Mouse (Mus musculus) splenic B cell, adult 2 months (primary cell): Measurements from ENCODE around the gene Medag.

Experiments
- DNase-seq: peaks from one replicate; pipeline ENCODE4 v3.0.0-alpha.2; 2011; ENCODE audit warnings: low read depth, low spot score
- H3K27me3 ChIP-seq: 2 replicates; pipeline ENCODE4 v1.6.1; 2012; ENCODE audit warnings: mild to moderate bottlenecking, low read length, moderate library complexity, mixed read lengths; ENCODE audit not compliant: control insufficient read depth, poor library complexity, insufficient read depth, severe bottlenecking
- H3K36me3 ChIP-seq: 2 replicates; pipeline ENCODE4 v1.6.1; 2012; ENCODE audit warnings: mild to moderate bottlenecking, low read length, moderate library complexity, mixed read lengths; ENCODE audit not compliant: control insufficient read depth, poor library complexity, insufficient read depth, severe bottlenecking

The Medag gene

DNA sequence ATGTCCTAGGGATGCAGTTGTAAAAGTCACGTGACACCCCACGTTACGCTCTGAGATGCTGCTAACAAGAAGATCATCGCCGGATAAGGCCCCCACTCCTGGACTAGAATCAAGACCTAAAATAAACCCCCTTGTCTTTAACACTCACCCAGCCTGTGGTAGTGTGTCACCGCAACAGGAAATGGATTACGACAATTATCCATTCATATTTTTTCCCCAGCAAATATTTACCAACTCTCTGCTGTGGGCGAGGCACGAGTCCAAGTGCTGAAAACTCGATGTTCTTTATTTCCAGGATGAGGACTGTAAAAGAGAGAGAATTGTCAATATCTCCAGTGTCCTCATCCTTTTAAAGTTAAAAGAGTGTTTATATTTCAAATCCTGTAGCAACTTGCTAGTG lies 9.5 kb upstream of the Medag start:
- DNase-seq: no peak
- Histone ChIP-seq H3K27me3 (no peaks in the 10 kb centered on the region), H3K36me3 (no peaks in the 10 kb centered on the region)

DNA sequence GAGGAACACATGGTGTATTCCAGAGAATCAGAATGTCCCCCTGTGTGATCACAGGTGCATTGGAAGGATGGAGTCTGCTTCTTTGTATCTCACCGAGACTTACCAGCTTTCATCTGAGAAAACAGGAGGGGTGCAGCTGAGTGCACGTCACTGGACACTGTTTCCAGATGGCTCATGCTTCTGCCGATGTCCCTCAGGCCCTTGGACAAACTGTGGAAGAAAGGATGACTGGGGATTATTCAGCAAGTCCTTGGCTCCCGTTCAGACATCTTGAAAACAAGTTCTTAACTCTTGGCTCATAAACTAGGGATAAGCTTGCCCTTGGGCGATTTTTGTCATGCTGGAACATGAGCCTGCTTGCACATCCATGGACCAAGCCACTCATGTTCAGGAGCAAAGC lies 8.2 kb upstream of the Medag start:
- H3K27me3 ChIP-seq: no peaks in the 10 kb centered on the region
- DNase-seq: no peak
- no peaks in the 10 kb centered on the region for H3K36me3 ChIP-seq

DNA sequence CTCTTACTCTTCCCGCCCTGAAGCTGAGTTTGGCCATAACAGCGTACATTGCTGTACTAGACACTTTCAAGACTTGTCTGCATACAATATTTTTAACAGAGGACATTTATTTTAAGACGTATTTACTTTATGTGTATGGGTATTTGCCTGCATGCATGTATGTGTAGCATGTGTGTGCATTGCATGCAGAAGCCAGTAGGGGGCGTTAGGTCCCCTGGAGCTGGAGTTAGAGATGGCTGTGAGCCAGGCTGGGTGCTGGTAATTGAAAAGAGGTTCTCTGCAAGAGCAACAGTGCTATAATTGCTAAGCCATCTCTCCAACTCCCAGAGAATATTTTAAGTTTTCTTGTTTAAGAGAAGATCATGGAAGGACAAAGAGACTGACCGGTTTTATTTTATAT lies 6.8 kb upstream of the Medag start:
- Histone ChIP-seq H3K27me3 (no peaks in the 10 kb centered on the region), H3K36me3 (no peaks in the 10 kb centered on the region)
- DNase-seq: no peak

DNA sequence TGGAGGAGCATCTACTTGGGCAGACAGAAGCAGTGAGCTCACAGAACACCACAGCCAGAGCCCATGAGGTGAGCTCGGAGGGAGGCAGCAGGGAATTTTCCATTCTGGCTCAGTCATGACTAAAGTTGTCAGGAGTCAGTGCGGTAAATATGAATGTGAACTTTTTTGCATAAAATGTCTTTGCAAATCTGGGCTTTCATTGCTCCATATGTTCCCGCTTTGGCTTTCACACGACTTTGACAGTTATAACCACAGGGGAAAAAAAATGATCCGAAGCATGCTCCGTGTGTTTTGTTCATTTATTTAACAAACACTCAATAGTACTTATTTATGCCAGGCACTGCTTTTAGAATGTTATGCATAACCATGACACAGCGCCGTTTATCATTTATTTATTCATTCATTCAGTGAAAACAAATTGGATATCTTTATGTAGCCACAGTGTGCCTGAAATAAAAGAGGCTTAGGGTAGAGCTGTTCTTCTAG lies 4.7 kb upstream of the Medag start:
- no peaks in the 10 kb centered on the region for H3K36me3 ChIP-seq
- no peak for DNase-seq
- no peaks in the 10 kb centered on the region for H3K27me3 ChIP-seq

DNA sequence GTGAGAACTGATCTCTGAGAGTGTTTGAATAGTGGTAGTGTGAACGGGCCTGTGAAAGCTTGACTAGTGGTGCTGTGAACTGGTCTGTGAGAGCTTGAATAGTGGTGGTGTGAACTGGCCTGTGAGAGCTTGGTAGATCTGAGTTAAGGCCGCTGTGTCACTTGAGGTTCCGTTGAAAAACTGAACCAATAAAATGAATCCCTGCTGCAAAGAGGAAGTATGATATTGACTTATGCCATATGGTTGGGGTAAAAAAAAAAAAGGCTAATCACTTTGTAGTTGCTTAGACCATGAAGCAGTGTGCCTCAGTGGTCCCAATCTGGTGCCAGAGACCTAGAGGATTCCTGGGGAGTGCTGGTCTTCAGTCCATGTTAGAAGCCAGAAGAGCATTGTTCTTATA lies 2.0 kb upstream of the Medag start:
- no peaks in the 10 kb centered on the region for H3K36me3 ChIP-seq
- DNase-seq: no peak
- no peaks in the 10 kb centered on the region for H3K27me3 ChIP-seq

DNA sequence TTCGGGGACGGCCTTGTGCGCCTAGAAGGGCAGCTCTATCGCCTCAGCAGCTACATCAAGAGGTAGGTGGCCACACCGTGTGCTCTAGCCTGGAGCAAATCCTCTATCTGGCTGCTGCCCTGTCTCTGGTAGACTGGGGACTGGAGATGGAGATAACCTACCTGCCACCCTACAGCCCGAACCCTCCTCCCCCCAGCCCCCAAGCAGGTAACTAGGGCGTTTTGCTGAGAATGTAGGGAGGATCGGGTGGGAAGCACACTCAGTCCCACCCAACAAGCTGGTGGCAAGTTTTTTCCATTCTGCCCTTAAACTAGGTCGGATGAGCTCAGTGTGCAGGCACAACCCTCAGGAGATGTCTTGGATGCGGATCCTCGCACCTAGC lies 636 bp downstream of the Medag start:
- Histone ChIP-seq H3K27me3 (no peaks in the 10 kb centered on the region), H3K36me3 (no peaks in the 10 kb centered on the region)
- DNase-seq: no peak

DNA sequence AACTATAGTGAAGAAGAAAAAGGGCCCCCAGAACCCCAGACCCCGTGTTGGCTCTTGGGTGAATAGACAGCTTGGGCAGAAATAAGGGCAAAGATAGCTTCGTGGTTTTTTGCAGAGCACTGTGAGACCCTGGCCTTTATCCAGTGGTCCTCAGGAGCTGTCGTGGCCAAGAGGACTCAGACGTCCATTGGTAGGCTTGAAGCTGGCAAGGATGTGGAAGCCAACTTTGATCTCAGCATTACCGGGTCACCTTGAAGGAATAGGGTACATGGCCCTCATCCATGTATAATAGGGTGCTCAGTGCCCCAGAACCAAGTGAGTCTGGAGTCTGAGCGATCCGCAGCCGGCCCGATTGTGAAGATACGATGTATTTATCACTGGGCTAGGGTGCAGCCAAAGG lies 1.1 kb downstream of the Medag start:
- H3K36me3 ChIP-seq: no peaks in the 10 kb centered on the region
- no peak for DNase-seq
- H3K27me3 ChIP-seq: no peaks in the 10 kb centered on the region

DNA sequence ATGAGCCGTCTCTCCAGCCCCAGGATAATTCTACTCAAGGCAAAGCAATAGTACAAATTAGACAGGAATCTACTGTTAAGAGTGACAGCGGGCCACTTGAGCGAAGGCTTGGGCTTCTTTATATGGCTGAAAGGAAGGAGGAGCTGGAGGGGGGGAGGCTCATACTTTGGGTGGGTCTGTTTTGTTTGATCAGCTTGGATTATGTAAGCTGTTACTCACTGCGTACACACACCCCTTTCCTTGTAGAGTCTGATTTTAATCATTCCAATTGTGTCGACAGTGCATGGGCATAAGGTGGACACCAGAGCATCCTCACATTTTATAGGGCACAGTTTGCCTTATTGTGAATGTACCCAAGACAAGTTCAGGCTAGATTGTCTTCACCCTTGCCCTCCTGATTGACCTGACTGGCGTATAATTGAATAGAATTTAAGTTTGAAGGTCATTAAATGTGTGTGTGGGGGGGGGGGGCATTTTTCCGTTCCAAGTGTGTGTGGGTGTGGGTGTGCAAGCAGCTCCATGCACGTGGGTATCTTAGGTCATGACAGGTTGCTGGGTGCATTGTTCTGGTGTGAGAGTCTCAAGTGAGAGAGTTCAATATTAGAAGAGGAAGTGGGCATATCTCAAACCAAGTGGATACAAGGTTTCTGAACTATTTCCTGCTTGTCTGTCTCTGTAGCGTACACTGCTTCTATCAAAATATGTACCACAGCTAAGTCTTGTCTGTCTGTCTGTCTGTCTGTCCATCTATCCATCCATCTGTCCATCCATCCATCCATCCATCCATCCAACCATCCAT lies 3.0 kb downstream of the Medag start:
- H3K36me3 ChIP-seq: no peaks in the 10 kb centered on the region
- H3K27me3 ChIP-seq: no peaks in the 10 kb centered on the region
- peak; percentile 42 for DNase-seq

DNA sequence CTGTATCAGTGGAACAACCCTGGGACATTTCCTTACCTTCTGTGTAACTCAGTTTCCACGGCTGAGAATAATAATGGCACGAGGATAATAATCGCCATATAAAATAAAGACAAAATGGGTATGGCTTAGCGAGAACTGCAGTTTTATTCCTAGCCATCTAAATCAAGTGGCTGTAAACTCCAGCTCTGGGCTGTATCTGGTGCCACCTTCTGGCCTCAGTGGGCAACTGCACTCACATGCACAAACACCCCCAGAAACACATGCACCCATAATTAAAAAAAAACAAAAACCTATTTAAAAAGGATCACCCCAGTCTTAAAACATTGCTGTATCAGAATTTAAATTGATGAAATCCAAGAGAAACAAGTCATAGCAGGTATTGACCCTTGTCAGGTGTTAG lies 5.8 kb downstream of the Medag start:
- no peaks in the 10 kb centered on the region for H3K36me3 ChIP-seq
- DNase-seq: peak; percentile 10
- no peaks in the 10 kb centered on the region for H3K27me3 ChIP-seq

DNA sequence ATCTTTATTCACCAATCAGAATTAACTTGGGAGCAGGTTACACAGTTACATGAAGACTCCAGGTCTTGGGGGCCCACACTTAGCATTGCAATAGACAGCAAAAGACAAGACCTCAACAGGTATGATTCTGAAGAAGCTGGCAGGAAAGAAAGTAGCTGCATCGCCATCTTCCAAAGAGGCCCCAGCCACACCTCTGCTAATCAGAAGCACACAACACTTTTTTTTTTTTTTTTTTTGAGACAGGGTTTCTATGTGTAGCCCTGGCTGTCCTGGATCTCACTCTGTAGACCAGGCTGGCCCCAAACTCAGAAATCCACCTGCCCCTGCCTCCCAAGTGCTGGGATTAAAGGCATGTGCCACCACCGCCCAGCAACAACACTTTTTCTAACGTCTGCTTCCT lies 15.0 kb downstream of the Medag start:
- H3K27me3 ChIP-seq: peaks cover 1% of the 10 kb centered on the region; the same call in 1 of the 2 replicates
- DNase-seq: no peak
- no peaks in the 10 kb centered on the region for H3K36me3 ChIP-seq

DNA sequence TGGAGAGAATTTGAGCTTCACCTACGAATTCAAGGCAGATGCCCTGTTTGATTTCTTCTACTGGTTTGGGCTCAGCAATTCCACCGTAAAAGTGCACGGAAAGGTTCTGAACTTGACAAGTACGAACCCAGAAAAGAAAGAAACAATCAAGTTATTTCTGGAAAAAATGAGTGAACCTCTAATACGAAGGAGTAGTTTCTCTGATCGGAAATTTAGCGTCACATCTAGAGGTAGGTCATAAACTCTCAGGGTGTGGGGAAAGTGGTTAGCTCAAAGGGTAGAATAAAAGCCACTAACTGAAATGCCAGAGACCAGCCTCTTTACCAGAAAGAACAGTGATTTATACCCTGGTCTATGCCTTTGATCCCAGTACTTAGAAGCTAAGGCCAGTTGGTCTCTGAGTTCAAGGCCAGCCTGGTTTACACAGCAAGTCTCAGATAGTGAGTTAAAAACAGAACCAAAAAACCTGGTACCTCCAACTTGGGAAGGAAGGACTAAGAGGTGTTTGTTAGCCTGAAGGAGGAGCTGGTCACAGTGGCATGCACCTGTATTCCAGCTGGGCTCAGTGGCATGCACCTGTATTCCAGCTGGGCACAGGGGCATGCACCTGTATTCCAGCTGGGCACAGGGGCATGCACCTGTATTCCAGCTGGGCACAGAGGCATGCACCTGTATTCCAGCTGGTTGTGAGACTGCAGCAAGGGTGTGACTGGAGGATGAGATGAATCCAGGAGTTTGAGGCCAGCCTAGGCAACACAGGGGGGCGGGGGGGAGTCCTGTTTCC lies 15.9 kb downstream of the Medag start:
- Histone ChIP-seq H3K27me3 (peaks cover 1% of the 10 kb centered on the region; the same call in 1 of the 2 replicates), H3K36me3 (no peaks in the 10 kb centered on the region)
- no peak for DNase-seq

DNA sequence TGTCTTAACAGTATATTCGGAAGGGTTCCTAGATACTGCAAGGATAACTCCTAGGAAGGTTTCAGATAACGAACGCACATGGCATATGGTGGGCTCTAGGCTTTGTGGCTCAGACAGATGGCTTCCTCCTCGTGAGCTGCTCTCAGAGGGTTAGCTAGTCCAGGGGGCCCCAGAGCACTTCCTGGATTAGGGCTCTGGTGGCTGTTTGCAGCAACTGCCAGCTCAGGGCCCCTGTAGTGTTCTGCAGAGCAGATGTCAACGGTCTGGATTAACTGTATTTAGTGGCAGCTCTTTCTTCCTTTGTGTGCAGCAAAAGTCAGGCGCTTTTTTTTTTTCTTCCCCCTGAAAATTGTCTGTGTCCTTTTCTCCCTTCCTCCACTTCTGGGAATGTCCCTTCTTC lies 16.8 kb downstream of the Medag start:
- no peaks in the 10 kb centered on the region for H3K36me3 ChIP-seq
- peak; percentile 53 for DNase-seq
- peaks cover 1% of the 10 kb centered on the region; the same call in 1 of the 2 replicates for H3K27me3 ChIP-seq

DNA sequence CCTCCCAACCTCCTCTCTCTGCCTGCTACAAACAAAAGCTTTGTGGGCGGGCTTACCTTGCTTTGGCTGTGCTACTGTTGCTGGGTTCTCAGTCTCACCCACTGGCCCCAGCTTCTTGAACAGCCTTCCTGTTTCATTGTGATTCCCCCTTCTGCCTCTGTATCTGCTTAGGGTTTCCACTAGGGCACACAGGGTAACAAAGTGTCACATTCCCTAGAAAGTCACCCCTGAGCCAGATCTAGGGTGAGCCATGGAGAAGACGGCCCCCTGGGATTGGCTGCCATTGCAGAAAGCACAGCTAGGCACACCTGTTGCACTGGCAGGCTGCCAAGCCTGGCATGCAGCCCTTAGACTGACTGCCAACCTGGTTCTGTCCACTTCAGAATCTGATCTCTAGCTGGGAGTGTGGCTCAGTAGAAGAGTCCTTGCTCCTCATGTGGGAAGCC lies 17.3 kb downstream of the Medag start:
- peaks cover 1% of the 10 kb centered on the region; the same call in 1 of the 2 replicates for H3K27me3 ChIP-seq
- DNase-seq: peak; percentile 39
- H3K36me3 ChIP-seq: no peaks in the 10 kb centered on the region

DNA sequence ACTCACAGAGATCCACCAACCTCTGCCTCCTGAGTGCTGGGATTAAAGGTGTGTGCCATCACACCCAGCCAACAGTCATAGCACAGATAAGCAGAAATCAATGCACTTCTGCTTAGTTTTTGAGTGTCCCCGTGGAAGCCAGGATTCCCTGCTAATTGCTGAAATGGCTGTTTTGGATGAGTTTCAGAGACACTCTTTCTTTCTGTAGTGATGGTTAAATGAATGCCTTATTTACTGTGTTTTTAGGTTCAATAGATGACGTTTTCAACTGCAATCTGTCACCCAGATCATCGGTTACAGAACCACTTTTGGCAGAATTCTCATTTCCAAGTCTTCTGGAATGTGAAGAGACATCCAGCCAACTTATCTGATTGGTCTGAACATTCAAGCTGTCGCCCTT lies 18.0 kb downstream of the Medag start:
- H3K27me3 ChIP-seq: peaks cover 1% of the 10 kb centered on the region; the same call in 1 of the 2 replicates
- DNase-seq: no peak
- H3K36me3 ChIP-seq: no peaks in the 10 kb centered on the region

DNA sequence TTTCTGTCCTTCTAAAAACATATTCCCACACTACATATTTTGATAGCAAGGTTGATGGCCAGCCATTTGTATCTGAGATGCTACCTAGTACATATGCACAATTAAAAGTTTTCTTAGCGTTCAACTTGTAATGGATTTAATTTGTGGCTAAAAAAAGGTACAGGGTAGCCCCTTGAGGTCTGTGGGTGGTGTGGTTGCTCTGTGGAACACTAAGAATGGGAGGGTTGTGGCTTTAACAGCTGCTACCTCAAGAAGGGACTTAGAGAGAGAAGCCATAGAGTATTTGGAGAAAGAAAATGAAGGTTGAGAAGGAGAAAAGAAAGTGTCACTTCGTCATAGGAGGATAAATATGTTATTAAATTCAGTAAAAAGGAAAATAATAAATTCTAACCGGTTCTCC lies 19.4 kb downstream of the Medag start:
- DNase-seq: no peak
- H3K27me3 ChIP-seq: peaks cover 1% of the 10 kb centered on the region; the same call in 1 of the 2 replicates
- H3K36me3 ChIP-seq: no peaks in the 10 kb centered on the region
